Mouse (Mus musculus): Measurements from ENCODE around the gene Grik5.

DNA sequence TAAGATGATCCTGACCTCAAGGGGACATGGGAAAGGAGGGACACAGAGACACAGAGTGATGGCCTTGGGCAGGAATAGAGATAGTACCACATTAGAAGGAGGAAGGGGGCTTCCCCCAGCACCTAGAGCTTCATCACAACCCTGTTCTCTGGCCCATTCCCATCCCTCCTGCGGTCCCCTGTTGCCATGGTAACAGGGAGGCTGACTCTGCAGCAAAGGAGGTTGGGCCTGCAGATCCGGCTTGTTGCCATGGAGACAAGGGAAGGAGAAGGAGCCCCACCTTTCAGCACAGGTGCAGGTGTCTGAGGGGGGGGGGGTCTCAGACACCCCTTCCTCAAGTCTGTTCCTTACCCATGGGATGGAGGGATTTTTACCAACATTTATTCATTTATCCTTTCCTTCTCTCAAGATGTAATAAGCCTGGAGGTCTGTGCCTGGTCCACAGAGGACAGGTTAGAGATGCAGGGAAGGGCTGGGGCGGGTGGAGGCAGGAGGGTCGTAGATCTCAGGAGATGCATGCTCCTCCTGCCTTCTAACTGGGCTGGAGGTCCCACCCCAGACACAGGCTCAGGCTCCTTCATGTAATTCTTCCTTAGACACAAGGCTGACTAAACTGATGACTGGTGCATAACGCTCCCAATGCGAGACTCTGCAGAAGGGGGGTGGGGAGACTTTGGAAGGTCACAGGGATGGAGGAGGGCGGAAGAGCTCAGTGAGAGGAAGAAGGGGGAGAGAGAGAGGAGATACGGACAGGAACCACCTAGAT, 64.4 kb downstream of the Grik5 start:
- no peak for TF ChIP-seq CTCF (IDR thresholded peaks at IDR 0.05; ENCODE audit: control insufficient read depth, insufficient read depth, insufficient read length)
- TF ChIP-seq MYOG (IDR thresholded peaks at IDR 0.05; ENCODE audit: control insufficient read depth, extremely low read depth, insufficient read length), result no peak

Measured in C2C12 (cell line).